Mouse (Mus musculus) 3T3-L1 (cell line): Measurements from ENCODE around the gene Col24a1.

Source experiments
- DNase-seq: peaks from one replicate; pipeline ENCODE4 v3.0.0-alpha.2; 2015; ENCODE audit warnings: low read depth, low spot score

Col24a1 gene

DNA sequence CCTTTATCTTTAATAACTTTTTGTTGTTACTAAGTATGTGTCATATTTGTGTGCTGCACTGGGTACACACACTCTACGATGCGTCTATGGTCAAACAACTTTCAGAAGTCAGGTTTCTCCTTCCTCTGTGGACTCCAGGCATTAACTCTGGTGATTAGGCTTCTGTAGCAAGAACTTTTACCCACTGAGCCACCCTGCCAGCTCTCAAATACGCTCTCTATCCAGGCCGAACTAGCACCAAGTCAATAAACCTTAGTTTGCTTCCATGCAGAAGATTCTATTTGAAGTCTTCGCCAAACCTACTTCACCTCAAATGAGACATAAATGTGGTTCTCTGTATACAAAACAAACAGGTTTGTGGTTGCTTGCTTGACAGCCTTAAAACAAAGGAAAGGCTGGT lies 267.4 kb downstream of the Col24a1 start:
- DNase-seq: no peak

DNA sequence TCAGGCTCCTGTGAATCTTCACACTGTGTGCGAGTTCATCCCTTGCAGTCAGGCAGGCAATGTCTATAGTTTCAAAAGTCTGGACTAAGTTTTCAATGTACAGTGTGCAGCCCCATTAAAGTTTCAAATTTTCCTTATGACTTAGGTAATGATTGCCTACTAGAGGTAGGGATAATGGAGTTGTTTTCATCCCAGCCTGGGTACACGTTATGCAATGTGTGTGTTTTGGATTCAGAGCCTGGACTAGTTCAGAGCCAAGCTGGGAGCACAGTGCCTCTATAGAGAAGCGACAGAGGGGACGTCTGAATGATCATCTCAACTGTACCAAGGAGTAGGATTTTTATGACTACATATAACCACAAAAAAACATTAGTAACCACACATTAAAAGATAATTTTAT lies 267.8 kb downstream of the Col24a1 start:
- no peak for DNase-seq

DNA sequence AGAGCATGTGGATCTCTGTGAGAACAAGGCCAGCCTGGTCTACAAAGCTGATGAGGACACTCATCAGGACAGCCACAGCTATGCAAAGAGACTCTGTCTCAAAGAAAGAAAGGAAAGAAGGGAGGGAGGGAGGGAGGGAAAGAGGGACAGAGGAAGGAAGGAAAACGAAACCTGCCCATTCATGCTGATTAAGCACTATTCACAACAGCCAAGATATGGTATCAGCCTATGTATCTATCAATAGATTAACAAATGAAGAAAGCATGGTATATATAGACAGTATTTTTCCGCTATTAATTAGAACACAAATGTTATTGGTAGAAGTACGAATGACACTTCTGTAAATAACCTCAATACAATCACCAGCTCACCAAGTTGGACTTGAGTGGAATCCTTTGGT lies 282.2 kb downstream of the Col24a1 start:
- no peak for DNase-seq

DNA sequence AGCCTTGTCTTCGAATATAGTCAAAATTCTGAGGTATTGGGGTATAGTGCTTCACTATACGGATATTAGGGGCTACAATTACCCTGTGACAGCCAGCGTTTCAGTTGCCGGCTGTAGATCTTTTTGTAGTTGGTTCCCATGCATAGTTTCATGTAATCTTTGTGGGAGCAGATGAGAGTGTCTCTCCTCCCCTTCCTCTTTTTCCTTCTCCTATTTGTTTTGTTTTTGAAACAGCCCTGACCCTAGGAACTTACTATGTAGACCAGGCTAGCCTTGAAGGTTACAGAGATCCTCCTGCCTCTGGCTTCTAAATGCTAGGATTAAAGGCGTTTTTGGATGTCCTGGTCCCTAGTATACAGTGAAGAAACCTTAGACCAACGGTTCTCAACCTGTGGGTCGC lies 283.1 kb downstream of the Col24a1 start:
- no peak for DNase-seq

DNA sequence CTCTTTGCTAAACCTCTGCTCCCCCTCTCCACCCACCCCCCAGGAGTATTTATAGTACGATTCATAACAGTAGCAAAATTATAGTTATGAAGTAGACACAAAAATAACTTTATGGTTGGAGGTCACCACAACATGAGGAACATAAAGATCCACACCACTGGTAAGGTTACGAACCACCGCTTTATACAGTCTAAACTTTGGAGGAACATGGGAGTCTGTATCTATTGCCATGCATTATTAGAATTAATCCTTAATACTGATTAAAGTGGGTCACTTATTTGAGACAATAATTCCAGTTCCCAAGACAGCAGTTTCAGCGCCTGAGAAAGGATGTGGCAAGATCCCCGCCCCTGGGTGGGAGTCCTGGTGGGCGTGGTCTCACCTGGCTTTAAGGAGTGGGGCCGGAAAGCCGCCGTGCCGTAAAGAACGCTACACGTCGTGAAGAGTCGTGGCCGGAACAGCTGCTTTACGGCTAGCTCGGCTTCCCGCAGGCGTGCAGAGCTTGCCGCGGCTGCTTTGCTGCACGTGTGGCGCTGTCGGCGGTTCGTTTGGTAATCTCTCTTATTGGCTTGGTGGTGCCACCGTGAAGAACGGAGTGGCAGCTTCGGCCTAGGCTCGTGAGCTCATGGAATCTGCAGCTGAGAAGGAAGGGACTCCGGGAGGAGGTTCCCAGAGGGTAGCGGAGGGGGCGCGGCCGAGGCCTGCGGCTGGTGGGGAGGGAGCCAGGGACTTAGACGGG lies 283.6 kb downstream of the Col24a1 start, which contains the start of gene Znhit6:
Gene Znhit6 (plus strand): TSS at position 463 of the 739 bp plus-strand sequence.
- DNase-seq: peak; percentile 97

DNA sequence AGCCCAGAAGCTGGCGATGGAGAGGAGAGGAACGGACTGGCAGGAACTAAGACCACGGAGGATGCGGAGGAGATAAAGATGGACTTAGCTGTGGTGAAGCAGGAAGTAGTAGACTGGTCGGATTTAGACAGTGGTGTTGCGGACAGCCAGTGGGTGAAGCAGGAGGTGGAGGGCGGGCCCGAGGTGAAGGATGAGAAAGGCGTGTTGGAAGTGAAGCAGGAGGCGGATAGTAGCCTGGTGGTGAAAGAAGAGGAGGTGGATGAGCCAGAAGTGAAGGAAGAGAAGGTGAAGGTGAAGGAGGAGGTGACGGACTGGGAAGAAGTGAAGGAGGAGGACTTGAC lies 284.2 kb downstream of the Col24a1 start:
- no peak for DNase-seq

DNA sequence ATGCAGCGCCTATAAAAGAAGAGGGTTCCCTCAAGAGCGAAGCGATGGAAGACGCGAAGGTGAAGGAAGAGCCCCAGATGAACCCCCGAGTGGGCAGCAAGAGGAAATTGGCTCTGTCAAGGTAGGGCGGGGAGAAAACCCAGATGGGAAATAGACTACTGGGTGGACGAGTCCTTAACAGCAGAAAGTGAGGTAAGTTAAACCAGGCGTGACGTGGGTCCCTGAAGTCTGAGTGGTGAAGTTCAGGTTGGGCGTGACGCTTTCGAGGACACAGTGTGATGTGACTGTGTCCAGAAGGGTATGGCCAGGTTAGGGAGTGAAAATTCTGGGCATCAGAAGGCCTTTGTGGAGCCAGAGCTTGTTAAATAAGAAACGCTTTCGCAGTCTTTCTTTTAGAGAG lies 284.6 kb downstream of the Col24a1 start:
- peak; percentile 18 for DNase-seq

DNA sequence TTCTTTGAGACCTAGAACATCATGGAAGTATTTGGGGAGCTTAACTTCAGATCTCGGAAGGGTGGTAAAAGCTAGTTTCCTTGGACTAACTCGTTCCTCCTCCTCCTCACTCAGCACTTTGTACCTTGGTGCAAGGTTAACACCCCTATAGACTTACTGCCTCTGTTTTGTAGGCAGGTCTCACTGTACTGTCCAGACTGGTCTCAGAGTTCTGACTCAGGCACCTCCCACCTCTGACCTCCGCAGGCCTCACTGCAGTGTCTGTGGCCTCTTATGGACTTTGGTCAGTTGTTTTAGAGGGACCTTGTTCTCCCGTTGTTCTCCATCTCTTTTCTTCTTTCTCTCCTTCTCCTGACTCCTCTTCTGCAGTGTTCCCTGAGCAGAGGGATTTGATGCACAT lies 290.8 kb downstream of the Col24a1 start:
- no peak for DNase-seq

DNA sequence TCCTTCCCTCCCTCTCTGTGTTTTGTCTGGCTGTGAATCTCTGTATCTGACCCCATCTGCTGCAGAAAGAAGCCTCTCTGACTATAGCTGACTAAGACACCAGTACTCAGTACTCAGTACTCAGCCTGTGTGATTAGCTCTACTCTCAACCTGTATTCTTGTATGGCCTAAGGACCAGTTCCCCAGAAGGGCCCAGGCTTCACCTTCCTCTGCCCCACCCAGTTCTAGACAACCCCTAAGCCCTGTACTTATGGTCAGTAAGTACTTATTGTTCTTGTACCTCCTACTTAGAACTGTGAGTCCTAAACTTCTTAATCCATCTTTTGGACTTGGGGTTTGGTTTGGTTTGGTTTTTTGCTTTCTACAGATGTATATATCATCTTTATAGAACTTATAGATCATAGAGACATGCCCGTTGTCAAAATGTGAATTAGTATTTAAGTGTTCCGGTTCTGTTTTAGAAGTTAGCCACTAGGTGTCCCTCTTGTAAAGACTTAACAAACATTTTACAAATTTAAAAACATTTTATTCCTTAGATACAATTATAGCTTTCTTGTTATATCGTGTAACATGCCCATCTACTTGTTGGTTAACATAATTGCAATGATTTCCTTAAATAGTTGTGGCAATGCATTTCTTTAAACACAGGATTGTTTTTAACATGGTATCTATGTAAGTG lies 291.4 kb downstream of the Col24a1 start:
- DNase-seq: peak; percentile 55

DNA sequence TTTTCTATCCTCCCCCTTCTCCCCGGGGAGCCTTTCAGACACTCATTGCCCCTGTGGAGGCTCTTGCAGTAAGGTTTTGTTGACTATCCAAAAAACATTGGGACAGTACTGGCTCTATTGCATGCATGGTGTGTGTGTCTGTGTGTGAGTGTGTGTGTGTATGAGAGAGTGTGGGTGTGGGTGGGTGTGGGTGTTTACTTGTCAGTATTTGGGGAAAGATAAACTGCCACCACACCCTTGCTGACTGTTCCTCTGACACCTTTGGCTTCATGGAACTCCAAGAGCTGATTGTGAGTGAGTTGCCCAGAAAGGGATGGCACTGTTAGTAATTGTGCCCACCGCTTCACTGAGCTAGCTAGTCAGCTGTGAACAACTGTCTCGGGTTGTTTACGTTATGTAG lies 298.3 kb downstream of the Col24a1 start:
- DNase-seq: no peak

DNA sequence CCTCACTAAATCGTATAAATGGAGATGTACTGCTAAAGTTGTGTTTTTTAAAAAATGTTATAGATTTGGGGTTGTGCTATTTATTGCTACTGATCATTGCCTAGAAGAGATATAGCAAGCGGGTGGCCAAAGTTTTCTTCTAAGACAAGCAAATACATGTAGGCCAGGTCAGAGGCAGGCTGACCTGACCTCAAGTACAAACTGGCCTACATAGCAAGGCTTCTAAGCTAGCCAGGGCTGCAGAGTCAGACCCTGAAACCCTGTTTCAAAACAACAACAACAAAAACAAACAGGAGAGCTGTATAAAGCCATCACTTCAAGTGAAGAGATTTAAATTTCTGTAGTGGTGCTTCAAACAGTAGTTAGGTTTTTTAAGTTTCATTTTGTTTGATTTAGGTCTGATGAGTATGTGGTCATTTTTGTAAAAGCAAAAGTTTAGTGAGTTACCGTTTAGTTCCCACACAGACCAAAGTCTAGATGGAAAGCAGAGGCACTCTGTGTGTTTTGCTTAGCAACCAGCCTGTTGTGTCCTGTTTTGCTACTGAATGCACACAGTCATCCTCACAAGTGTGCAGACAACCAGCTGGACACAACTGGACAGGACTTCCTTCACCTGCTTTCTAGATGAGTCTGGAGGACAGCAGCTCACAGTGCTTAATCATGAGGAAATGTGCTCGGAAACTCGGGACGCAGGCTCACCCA lies 299.7 kb downstream of the Col24a1 start:
- DNase-seq: no peak

DNA sequence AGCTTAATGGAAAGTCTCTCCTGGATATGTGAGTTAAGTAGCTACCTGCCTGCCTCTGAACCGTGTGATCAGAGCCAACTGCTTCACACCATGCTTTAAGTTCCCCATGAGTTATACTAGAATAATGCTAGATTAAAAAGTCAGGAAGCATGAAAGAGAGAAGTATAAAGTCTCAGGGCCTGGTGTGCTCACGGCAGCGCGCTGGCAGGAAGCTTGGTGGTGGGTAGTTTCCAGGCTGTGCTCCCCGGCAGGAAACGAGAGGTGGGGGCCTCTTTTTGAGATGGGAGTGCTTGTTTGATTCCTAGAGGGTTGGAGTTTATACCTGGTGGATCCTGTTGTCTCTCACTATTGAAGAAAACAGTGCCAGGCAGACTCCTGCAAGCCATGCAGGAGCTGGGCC lies 303.1 kb downstream of the Col24a1 start:
- no peak for DNase-seq

DNA sequence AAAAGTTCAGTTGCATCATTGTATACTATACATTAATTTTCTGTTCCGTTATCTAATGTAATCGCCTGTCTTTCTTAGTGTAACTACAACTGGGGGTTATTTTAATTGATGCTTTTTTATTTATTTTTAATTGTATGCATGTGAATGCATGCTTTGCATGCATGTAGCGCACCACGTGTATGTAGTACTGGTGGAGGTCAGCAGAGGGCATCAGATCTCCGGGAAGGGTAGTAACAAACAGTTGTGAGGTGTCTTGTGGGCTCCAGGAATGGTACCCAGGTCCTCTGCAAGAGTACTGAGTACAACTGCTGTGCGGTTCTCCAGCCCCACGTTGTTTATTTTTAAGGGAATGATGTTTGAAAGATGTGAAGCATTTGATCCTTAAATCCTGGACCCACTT lies 306.8 kb downstream of the Col24a1 start:
- no peak for DNase-seq

DNA sequence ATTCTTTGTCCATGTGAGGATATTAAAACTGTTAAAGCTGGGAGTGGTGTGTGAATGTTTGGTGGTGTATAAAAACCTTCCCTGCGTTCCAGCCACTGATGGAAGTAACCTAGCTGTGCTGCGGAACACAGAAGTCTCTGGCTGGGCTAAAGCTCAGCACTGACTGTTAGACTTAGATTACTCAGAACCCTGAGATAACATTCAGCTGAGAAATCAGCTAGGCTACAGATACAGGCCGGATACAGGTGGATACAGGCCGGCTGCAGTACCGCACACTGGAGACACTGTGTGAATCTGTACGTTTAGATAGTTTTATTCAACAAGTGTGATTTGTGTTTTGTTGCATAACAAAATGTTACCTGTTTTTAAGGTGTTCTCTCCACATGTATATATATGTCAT lies 308.5 kb downstream of the Col24a1 start:
- DNase-seq: no peak

DNA sequence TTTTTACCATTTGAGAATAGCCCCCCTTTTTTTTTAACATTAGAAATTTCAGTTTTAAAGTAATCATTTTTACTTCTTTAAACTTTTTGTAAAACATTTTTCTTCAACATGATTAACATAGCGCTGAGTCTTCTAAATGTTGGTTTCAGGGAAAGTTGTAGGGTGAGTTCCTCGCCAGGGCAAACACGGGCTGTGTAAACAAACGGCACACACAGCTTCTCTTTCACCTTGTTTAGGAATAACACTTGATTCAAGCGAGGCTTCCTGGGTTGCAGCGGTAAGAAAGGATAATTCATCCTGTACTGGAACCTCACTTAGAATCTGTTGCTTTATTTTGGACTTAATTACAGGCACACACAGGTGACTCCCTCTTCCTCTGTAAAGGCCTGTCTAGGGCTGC lies 309.1 kb downstream of the Col24a1 start:
- no peak for DNase-seq
